Mouse (Mus musculus): Measurements from ENCODE around the gene Gm43518.

The Gm43518 gene

GRCm38 (mm10) chr5:123933556-123933955 is 6.3 kb downstream of the Gm43518 start:
- in situ Hi-C loops (cut with MboI) = no loop called here

GRCm38 (mm10) chr5:123933957-123934591 is 6.9 kb downstream of the Gm43518 start:
- in situ Hi-C loops (cut with MboI) = no loop called here

GRCm38 (mm10) chr5:123935931-123936330 is 8.7 kb downstream of the Gm43518 start:
- in situ Hi-C loops (cut with MboI) = no loop called here

GRCm38 (mm10) chr5:123938479-123938878 is 11.3 kb downstream of the Gm43518 start:
- in situ Hi-C loops (cut with MboI) = no loop called here

- in situ Hi-C loops (cut with MboI) = loop anchor here (5.0 kb wide), 1 partner anchor 41 kb away; no protein-coding TSS in a partner anchor
Observed at GRCm38 (mm10) chr5:123946546-123946945, 19.3 kb downstream of the Gm43518 start.

GRCm38 (mm10) chr5:123947041-123947761 is 20.0 kb downstream of the Gm43518 start:
- in situ Hi-C loops (cut with MboI) = loop anchor here (5.0 kb wide), 1 partner anchor 40 kb away; no protein-coding TSS in a partner anchor

GRCm38 (mm10) chr5:123952365-123953045 is 25.3 kb downstream of the Gm43518 start:
- in situ Hi-C loops (cut with MboI) = loop anchor here (5.0 kb wide), 1 partner anchor 130 kb away; no protein-coding TSS in a partner anchor

GRCm38 (mm10) chr5:123957213-123957612 is 30.0 kb downstream of the Gm43518 start:
- in situ Hi-C loops (cut with MboI) = no loop called here

- in situ Hi-C loops (cut with MboI) = no loop called here
Observed at GRCm38 (mm10) chr5:123959018-123959417, 31.8 kb downstream of the Gm43518 start.

- in situ Hi-C loops (cut with MboI) = no loop called here
Observed at GRCm38 (mm10) chr5:123960129-123960528, 32.9 kb downstream of the Gm43518 start.

- in situ Hi-C loops (cut with MboI) = no loop called here
Observed at GRCm38 (mm10) chr5:123961046-123961445, 33.8 kb downstream of the Gm43518 start.

GRCm38 (mm10) chr5:123964208-123964607 is 37.0 kb downstream of the Gm43518 start:
- in situ Hi-C loops (cut with MboI) = no loop called here

GRCm38 (mm10) chr5:123966759-123967158 is 39.5 kb downstream of the Gm43518 start:
- in situ Hi-C loops (cut with MboI) = no loop called here

- in situ Hi-C loops (cut with MboI) = no loop called here
Observed at GRCm38 (mm10) chr5:123968468-123968867, 41.2 kb downstream of the Gm43518 start.

- in situ Hi-C loops (cut with MboI) = no loop called here
Observed at GRCm38 (mm10) chr5:123969216-123969615, 42.0 kb downstream of the Gm43518 start.

- in situ Hi-C loops (cut with MboI) = no loop called here
Observed at GRCm38 (mm10) chr5:123970576-123970975, 43.4 kb downstream of the Gm43518 start.

GRCm38 (mm10) chr5:123972453-123972852 is 45.2 kb downstream of the Gm43518 start:
- in situ Hi-C loops (cut with MboI) = no loop called here

- in situ Hi-C loops (cut with MboI) = no loop called here
Observed at GRCm38 (mm10) chr5:123973299-123974178, 46.3 kb downstream of the Gm43518 start, which contains the start of gene Hip1r. Hip1r (plus strand) TSS chr5:123973628.

GRCm38 (mm10) chr5:123974179-123974485 is 46.9 kb downstream of the Gm43518 start:
- in situ Hi-C loops (cut with MboI) = no loop called here

- in situ Hi-C loops (cut with MboI) = no loop called here
Observed at GRCm38 (mm10) chr5:123974616-123975111, 47.4 kb downstream of the Gm43518 start.

- in situ Hi-C loops (cut with MboI) = no loop called here
Observed at GRCm38 (mm10) chr5:123975668-123976180, 48.5 kb downstream of the Gm43518 start.

Measured in mature B cell (primary cell).